Mouse (Mus musculus) erythroblast, embryonic 14.5 days (primary cell): Measurements from ENCODE around the gene Rbpjl.

Experiments used
- GATA1 ChIP-seq: IDR thresholded peaks from 2 replicates; pipeline ENCODE4 v1.6.1; 2012; ENCODE audit warnings: low read length, inconsistent platforms, mixed read lengths
- TAL1 ChIP-seq: IDR thresholded peaks from 3 replicates; pipeline ENCODE4 v1.6.1; 2012; ENCODE audit warnings: low read length, inconsistent platforms, mixed read lengths

GRCm38 (mm10) chr2:164458535-164458934 lies 55.6 kb downstream of the Rbpjl start:
- TF ChIP-seq GATA1 (no peak), TAL1 (no peak)
